Comparison of ENCODE assay signal across 26 mouse cellular contexts in the genomic region with DNA sequence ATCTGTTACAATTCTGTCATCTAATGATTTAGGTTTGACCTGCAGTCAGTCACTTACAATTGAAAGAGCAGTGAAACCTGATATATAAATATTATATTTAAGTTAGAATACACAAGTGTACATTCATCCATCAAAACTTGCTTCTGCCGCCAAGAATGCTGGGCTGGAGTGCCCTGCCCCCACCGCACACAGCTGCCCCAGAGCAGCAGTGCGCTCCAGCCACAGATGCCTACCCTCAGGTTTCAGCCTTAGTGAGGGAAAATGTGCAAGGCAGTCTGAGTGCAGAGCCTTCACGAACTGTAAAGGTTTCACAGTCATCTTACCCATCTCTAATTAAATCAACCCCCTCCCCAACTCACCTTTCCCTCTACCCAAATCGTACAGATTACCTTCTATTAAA.
DNase-seq lines count a peak whose midpoint lies in the region; ATAC-seq and TF ChIP-seq lines count a peak whose summit lies in the region.
"Had no signal": no experiment of that assay in that cellular context is flagged by ENCODE, and none has a peak within 500 bp of the region (broad histone marks: within the 10 kb centered on the region; RNA-seq: fewer than 3 reads in every experiment).

No protein-coding gene starts in this region.

- H3K9ac ChIP-seq in embryonic facial prominence, embryonic 14.5 days (ENCODE audit: low read depth, low read length): no peak overlapping the region
- no peak overlapping the region for H3K9ac ChIP-seq in limb, embryonic 11.5 days (ENCODE audit: low read length)
- H3K9ac ChIP-seq in limb, embryonic 14.5 days (ENCODE audit: low read depth, low read length, severe bottlenecking): no peak overlapping the region
- H3K9ac ChIP-seq: embryonic facial prominence, embryonic 13.5 days; heart, embryonic 13.5 days; hindbrain, embryonic 14.5 days had no signal

- no peaks in the 10 kb centered on the region for H3K9me3 ChIP-seq in embryonic facial prominence, embryonic 14.5 days (ENCODE audit: control insufficient read depth, low read length)
- no peaks in the 10 kb centered on the region for H3K9me3 ChIP-seq in limb, embryonic 11.5 days (ENCODE audit: control insufficient read depth, low read length)
- H3K9me3 ChIP-seq in limb, embryonic 14.5 days (ENCODE audit: control insufficient read depth, low read length): no peaks in the 10 kb centered on the region
- H3K9me3 ChIP-seq: embryonic facial prominence, embryonic 13.5 days; heart, embryonic 10.5 days; heart, embryonic 13.5 days had no signal

- H3K36me3 ChIP-seq in embryonic facial prominence, embryonic 14.5 days (ENCODE audit: control insufficient read depth, insufficient read depth, low read length): no peaks in the 10 kb centered on the region
- no peaks in the 10 kb centered on the region for H3K36me3 ChIP-seq in limb, embryonic 11.5 days (ENCODE audit: control insufficient read depth, insufficient read depth, low read length)
- no peaks in the 10 kb centered on the region for H3K36me3 ChIP-seq in limb, embryonic 14.5 days (ENCODE audit: control insufficient read depth, insufficient read depth, low read length)
- H3K36me3 ChIP-seq: embryonic facial prominence, embryonic 13.5 days; heart, embryonic 10.5 days; heart, embryonic 13.5 days had no signal

- H3K4me2 ChIP-seq in embryonic facial prominence, embryonic 14.5 days (ENCODE audit: low read depth, low read length): no peak overlapping the region
- H3K4me2 ChIP-seq in limb, embryonic 11.5 days (ENCODE audit: low read depth, severe bottlenecking): no peak overlapping the region
- H3K4me2 ChIP-seq in limb, embryonic 14.5 days (replicated peaks; ENCODE audit: low read depth, low read length, severe bottlenecking): no peak overlapping the region
- H3K4me2 ChIP-seq: embryonic facial prominence, embryonic 13.5 days; heart, embryonic 13.5 days; hindbrain, embryonic 14.5 days had no signal

- H3K27me3 ChIP-seq in embryonic facial prominence, embryonic 14.5 days (replicated peaks; ENCODE audit: control insufficient read depth, insufficient read depth, low read length): no peaks in the 10 kb centered on the region
- no peaks in the 10 kb centered on the region for H3K27me3 ChIP-seq in limb, embryonic 11.5 days (ENCODE audit: control insufficient read depth, insufficient read depth, low read length)
- 0 out of 2 replicates have a peak, but pooled peaks cover 4% of the 10 kb centered on the region for H3K27me3 ChIP-seq in limb, embryonic 14.5 days (ENCODE audit: control insufficient read depth, insufficient read depth, low read length)
- H3K27me3 ChIP-seq: embryonic facial prominence, embryonic 13.5 days had no signal

- no peak for TF ChIP-seq POLR2A in limb, embryonic 14.5 days (IDR thresholded peaks at IDR 0.05; ENCODE audit: borderline replicate concordance, extremely low read depth, insufficient read depth, insufficient read length)

- 30% methylated on average over 5 of the region's 5 CpGs for WGBS in embryonic facial prominence, embryonic 14.5 days
- 45% methylated on average over 5 of the region's 5 CpGs for WGBS in limb, embryonic 11.5 days
- 15% methylated on average over 5 of the region's 5 CpGs for WGBS in limb, embryonic 14.5 days

- H3K4me1 ChIP-seq in embryonic facial prominence, embryonic 14.5 days (ENCODE audit: control insufficient read depth, insufficient read depth, low read length): peaks cover 4% of the 10 kb centered on the region
- H3K4me1 ChIP-seq in limb, embryonic 11.5 days (ENCODE audit: control insufficient read depth, insufficient read depth, low read length): no peaks in the 10 kb centered on the region; the same call in 1 of the 2 replicates
- peaks cover 12% of the 10 kb centered on the region; the same call in 1 of the 2 replicates for H3K4me1 ChIP-seq in limb, embryonic 14.5 days (ENCODE audit: control insufficient read depth, insufficient read depth, low read length)

- ATAC-seq in embryonic facial prominence, embryonic 14.5 days (ENCODE audit: low read depth): no peak; the same call in 1 of the 2 replicates
- ATAC-seq in limb, embryonic 11.5 days (ENCODE audit: insufficient number of reproducible peaks, low FRiP score, low TSS enrichment, low read depth): peak; percentile 62; the same call in 1 of the 2 replicates
- ATAC-seq in limb, embryonic 14.5 days (ENCODE audit: low FRiP score, low read depth): peak; percentile 70
- ATAC-seq: activated CD4-positive, CD25-positive, alpha-beta regulatory T cell, adult 4 months; forebrain, embryonic 14.5 days; hindbrain, postnatal 0 days; inflammation-experienced regulatory T-cells, adult 6 months had no signal

- DNase-seq in embryo, embryonic 10 days (ENCODE audit: low spot score): peak; percentile 20
- DNase-seq in embryo, embryonic 11 days: no peak
- peak; percentile 41 for DNase-seq in embryonic facial prominence, embryonic 14.5 days (ENCODE audit: low spot score)
- peak; percentile 45 for DNase-seq in limb, embryonic 11.5 days (ENCODE audit: low spot score)
- DNase-seq in limb, embryonic 14.5 days (ENCODE audit: low spot score): peak; percentile 46
- DNase-seq in layer of hippocampus, adult 8-10 months (ENCODE audit: low spot score in 2 of 2): no peak
- DNase-seq in thymus, postnatal 0 days (ENCODE audit: low spot score): no peak
- no peak for DNase-seq in cerebellum, adult 11 months
- DNase-seq: adrenal gland, adult 8-10 months; adrenal gland, postnatal 25 days; cerebellum, adult 18-20 months; cerebellum, adult 9-11 months; cerebellum, postnatal 25 days; gastrocnemius, postnatal 10 days; gastrocnemius, postnatal 36 days; heart, adult 2 months; heart, postnatal 14 days; heart, postnatal 4 days had no signal

- H3K4me3 ChIP-seq in embryonic facial prominence, embryonic 14.5 days (ENCODE audit: low read depth, low read length): no peak overlapping the region
- no peak overlapping the region for H3K4me3 ChIP-seq in limb, embryonic 11.5 days (ENCODE audit: low read depth, low read length)
- no peak overlapping the region for H3K4me3 ChIP-seq in limb, embryonic 14.5 days (replicated peaks; ENCODE audit: low read length)
- H3K4me3 ChIP-seq: embryonic facial prominence, embryonic 13.5 days; heart, adult 2 months; heart, embryonic 10.5 days; heart, embryonic 13.5 days had no signal

- no peak overlapping the region for H3K27ac ChIP-seq in embryonic facial prominence, embryonic 14.5 days (replicated peaks; ENCODE audit: low read depth, low read length)
- no peak overlapping the region for H3K27ac ChIP-seq in limb, embryonic 11.5 days (replicated peaks; ENCODE audit: low read depth, low read length)
- H3K27ac ChIP-seq in limb, embryonic 14.5 days (replicated peaks; ENCODE audit: low read depth, low read length): no peak overlapping the region
- H3K27ac ChIP-seq: embryonic facial prominence, embryonic 13.5 days; heart, adult 2 months; heart, embryonic 10.5 days; heart, embryonic 13.5 days; hindbrain, embryonic 14.5 days; hindbrain, postnatal 0 days had no signal

Comparison
In these comparisons a context has a peak if more than half of its experiments do, and no peak if none do; other contexts are left out.
1. DNase-seq: peak in embryo, embryonic 10 days (single experiment), embryonic facial prominence, embryonic 14.5 days (single experiment), limb, embryonic 11.5 days (single experiment) and limb, embryonic 14.5 days (single experiment); none in embryo, embryonic 11 days (single experiment), layer of hippocampus, adult 8-10 months (0 of 2), thymus, postnatal 0 days (single experiment) and cerebellum, adult 11 months (single experiment).